Mouse (Mus musculus): ENCODE measurements around the gene Camkk1. TPM values are rescaled to one million over a fixed set of nuclear protein-coding genes. Genes with fewer than 3 reads are reported as not detected.
A peak's percentile ranks its signal among the peaks of the same experiment; 100 is the strongest.

Gene Camkk1
- total and polyA plus RNA-seq, 3 experiments: 0.63 to 1.7 (median 1.2) TPM

DNA sequence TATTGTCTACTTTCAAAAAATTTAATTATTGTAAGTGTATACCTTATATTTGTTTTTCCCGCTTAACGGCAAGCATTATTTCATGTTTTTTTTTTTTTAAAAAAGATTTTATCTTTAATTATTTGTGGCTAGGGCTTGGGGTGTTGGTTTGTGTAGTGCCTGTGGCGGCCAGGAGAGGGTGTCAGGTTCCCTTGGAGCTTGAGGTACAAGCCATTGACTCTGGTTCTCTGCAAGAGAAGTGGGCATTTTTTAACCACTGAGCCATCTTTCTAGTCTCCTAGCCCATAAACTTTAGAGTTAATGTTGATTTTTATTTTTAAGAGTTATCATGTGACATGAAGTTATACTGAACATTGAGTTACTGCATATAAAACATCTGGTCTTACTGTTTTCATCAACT lies 53.0 kb downstream of the Camkk1 start:
- Histone ChIP-seq H3K27ac (no peak overlapping the region), H3K79me2 (replicated peaks; ENCODE audit: control insufficient read depth, insufficient read depth, low read length) (no peaks in the 10 kb centered on the region), H3K9ac (ENCODE audit: low read depth, low read length) (no peak overlapping the region), H3K36me3 (ENCODE audit: control insufficient read depth, insufficient read depth, low read length) (peaks cover 6% of the 10 kb centered on the region), H3K4me1 (ENCODE audit: control insufficient read depth, insufficient read depth, low read length) (peaks cover 2% of the 10 kb centered on the region; the same call in 1 of the 2 replicates), H3K4me3 (no peak overlapping the region), H3K27me3 (ENCODE audit: control insufficient read depth, insufficient read depth, low read length) (no peaks in the 10 kb centered on the region)
- WGBS: 80% methylated on average over 3 of the region's 3 CpGs
- intact Hi-C loops (cut with DNase I): loop anchor here (1.0 to 10.0 kb wide), 2 partner anchors 35 to 213 kb away; no protein-coding TSS in a partner anchor
- peak in 1 of 2 experiments; percentile 43 for DNase-seq
- TF ChIP-seq POLR2A (IDR thresholded peaks at IDR 0.05; ENCODE audit: insufficient read depth, low read depth, low read length): no peak
- peak; percentile 80 for TF ChIP-seq CTCF (IDR thresholded peaks at IDR 0.05)
- no peak for TF ChIP-seq EP300 (IDR thresholded peaks at IDR 0.05; ENCODE audit: insufficient read depth, low read depth, low read length)

DNA sequence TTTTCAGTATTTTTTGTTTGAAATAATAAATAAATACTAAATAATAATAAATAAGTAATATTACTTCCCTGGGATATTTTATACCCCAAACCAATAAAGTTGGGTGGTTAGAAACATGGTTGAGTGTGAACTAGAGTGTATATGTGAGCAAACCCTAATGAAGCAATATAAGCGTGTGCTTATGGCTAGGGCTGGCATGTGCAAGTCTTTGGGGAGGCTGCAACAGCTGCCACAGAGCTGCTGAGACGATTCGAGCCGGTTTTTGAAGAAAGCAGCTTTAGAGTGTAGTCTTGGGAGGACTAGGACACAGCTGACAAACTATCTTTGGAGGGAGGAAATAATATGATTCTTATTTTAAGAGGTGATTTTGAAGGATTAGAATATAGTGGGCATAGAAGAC lies 57.5 kb downstream of the Camkk1 start:
- H3K79me2 ChIP-seq (replicated peaks; ENCODE audit: control insufficient read depth, insufficient read depth, low read length): no peaks in the 10 kb centered on the region
- H3K27ac ChIP-seq: no peak overlapping the region
- peaks cover 2% of the 10 kb centered on the region; the same call in 1 of the 2 replicates for H3K4me1 ChIP-seq (ENCODE audit: control insufficient read depth, insufficient read depth, low read length)
- H3K36me3 ChIP-seq (ENCODE audit: control insufficient read depth, insufficient read depth, low read length): peaks cover 6% of the 10 kb centered on the region
- DNase-seq: no peak
- no peaks in the 10 kb centered on the region for H3K27me3 ChIP-seq (ENCODE audit: control insufficient read depth, insufficient read depth, low read length)
- TF ChIP-seq CTCF (IDR thresholded peaks at IDR 0.05) (no peak), POLR2A (IDR thresholded peaks at IDR 0.05; ENCODE audit: insufficient read depth, low read depth, low read length) (no peak), EP300 (IDR thresholded peaks at IDR 0.05; ENCODE audit: insufficient read depth, low read depth, low read length) (no peak)
- H3K4me3 ChIP-seq: no peak overlapping the region
- 77% methylated on average over 4 of the region's 4 CpGs for WGBS
- intact Hi-C loops (cut with DNase I): loop anchor here (10.0 kb wide), 1 partner anchor 209 kb away; no protein-coding TSS in a partner anchor
- no peak overlapping the region for H3K9ac ChIP-seq (ENCODE audit: low read depth, low read length)

DNA sequence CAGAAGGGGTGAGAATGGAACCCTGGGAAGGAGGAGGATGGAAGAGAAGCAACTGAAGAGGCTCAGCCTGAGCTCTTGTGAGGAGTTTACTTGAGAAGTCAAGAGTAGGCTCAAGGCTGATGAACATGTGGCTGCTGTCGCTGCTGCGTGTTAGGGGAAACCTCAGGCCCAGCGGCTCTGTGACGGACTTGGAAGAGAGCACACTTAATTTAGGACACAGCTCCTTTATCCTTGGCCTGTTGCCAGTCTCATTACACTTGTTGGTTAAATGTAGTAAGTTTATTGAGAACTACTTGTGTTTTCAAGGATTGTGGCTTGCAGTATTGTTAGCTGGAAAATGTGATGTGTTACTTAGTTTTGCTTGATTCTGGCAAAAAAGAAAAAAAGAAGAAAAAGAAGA lies 57.9 kb downstream of the Camkk1 start:
- Histone ChIP-seq H3K4me1 (ENCODE audit: control insufficient read depth, insufficient read depth, low read length) (peaks cover 2% of the 10 kb centered on the region; the same call in 1 of the 2 replicates), H3K9ac (ENCODE audit: low read depth, low read length) (no peak overlapping the region), H3K27ac (no peak overlapping the region), H3K36me3 (ENCODE audit: control insufficient read depth, insufficient read depth, low read length) (peaks cover 6% of the 10 kb centered on the region), H3K79me2 (replicated peaks; ENCODE audit: control insufficient read depth, insufficient read depth, low read length) (no peaks in the 10 kb centered on the region), H3K27me3 (ENCODE audit: control insufficient read depth, insufficient read depth, low read length) (no peaks in the 10 kb centered on the region), H3K4me3 (no peak overlapping the region)
- TF ChIP-seq CTCF (IDR thresholded peaks at IDR 0.05): no peak
- TF ChIP-seq POLR2A (IDR thresholded peaks at IDR 0.05; ENCODE audit: insufficient read depth, low read depth, low read length): no peak
- TF ChIP-seq EP300 (IDR thresholded peaks at IDR 0.05; ENCODE audit: insufficient read depth, low read depth, low read length): no peak
- DNase-seq: no peak
- intact Hi-C loops (cut with DNase I): loop anchor here (10.0 kb wide), 1 partner anchor 208 kb away; no protein-coding TSS in a partner anchor
- WGBS: 54% methylated on average over 4 of the region's 4 CpGs

DNA sequence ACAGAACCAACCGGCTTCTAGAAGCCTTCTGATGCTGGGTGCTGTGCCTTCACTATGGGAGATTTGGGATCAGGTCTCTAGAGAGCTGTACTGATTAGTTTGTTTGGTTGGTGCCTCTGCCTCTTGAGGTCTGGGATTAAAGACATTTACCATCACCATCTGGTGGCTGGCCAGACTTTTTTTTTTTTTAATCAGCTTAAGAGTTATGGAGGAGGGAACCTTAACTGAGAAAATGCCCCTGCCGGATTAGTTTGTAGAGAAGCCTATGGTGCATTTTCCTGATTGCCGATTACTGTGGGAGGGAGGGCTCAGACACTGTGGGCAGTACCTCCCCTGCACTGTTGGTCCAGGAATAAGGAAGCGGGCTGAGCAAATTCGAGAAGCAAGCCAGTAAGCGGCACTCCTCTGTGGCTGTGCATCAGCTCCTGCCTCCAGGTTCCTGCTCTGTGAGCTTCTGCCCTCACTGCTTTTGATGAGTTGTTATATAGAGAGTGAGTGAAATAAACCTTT lies 58.5 kb downstream of the Camkk1 start:
- 92% methylated on average over 6 of the region's 6 CpGs for WGBS
- Histone ChIP-seq H3K9ac (ENCODE audit: low read depth, low read length) (no peak overlapping the region), H3K27me3 (ENCODE audit: control insufficient read depth, insufficient read depth, low read length) (no peaks in the 10 kb centered on the region), H3K4me1 (ENCODE audit: control insufficient read depth, insufficient read depth, low read length) (peaks cover 2% of the 10 kb centered on the region; the same call in 1 of the 2 replicates), H3K36me3 (ENCODE audit: control insufficient read depth, insufficient read depth, low read length) (peaks cover 6% of the 10 kb centered on the region), H3K4me3 (no peak overlapping the region), H3K27ac (no peak overlapping the region), H3K79me2 (replicated peaks; ENCODE audit: control insufficient read depth, insufficient read depth, low read length) (no peaks in the 10 kb centered on the region)
- intact Hi-C loops (cut with DNase I): loop anchor here (10.0 kb wide), 1 partner anchor 208 kb away; no protein-coding TSS in a partner anchor
- no peak for TF ChIP-seq EP300 (IDR thresholded peaks at IDR 0.05; ENCODE audit: insufficient read depth, low read depth, low read length)
- TF ChIP-seq POLR2A (IDR thresholded peaks at IDR 0.05; ENCODE audit: insufficient read depth, low read depth, low read length): no peak
- TF ChIP-seq CTCF (IDR thresholded peaks at IDR 0.05): no peak
- DNase-seq: no peak

DNA sequence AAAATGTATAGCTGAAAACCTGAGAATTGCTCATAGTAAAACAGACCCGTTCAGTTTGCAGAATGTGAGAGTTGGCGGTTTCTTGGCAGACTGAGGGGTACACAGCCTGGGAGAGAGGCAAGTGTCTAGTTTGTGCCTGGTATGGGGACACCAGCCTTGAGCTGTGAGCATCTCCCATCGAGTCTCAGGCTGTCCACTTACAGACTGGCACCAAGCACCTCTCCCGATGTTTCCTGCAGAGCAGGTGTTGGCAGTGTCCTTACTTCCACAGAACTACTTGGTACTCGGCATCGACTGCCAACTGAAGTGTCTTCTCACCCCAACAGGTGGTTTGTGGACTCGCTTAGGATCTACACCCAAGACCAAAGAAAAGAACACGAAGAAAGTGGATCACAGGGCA lies 59.8 kb downstream of the Camkk1 start:
- 91% methylated on average over 8 of the region's 8 CpGs for WGBS
- intact Hi-C loops (cut with DNase I): loop anchor here (10.0 kb wide), 1 partner anchor 206 kb away; no protein-coding TSS in a partner anchor
- peaks cover 6% of the 10 kb centered on the region for H3K36me3 ChIP-seq (ENCODE audit: control insufficient read depth, insufficient read depth, low read length)

DNA sequence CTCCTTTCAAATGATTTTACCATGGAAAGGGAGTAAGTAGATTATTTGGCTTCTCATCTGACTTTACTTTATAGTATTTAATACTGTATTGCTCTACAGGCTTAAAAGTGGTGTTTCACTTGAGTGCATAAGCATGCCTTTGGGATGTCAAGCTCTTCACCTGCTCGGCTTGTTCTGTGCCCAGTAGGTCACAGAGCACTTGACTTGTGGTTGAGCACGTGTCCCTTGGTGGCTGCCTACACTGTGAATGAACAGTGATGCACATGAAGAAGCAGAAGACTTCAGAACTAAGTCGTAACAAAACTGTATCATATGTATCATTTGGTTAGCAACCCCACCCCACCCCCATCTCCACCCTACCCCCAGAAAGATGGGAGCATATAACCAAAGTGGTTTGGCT lies 61.5 kb downstream of the Camkk1 start:
- H3K27ac ChIP-seq: no peak overlapping the region
- H3K9ac ChIP-seq (ENCODE audit: low read depth, low read length): no peak overlapping the region
- H3K4me1 ChIP-seq (ENCODE audit: control insufficient read depth, insufficient read depth, low read length): peaks cover 9% of the 10 kb centered on the region
- WGBS: 66% methylated on average over 3 of the region's 3 CpGs
- no peak for DNase-seq
- no peaks in the 10 kb centered on the region for H3K79me2 ChIP-seq (replicated peaks; ENCODE audit: control insufficient read depth, insufficient read depth, low read length)
- H3K27me3 ChIP-seq (ENCODE audit: control insufficient read depth, insufficient read depth, low read length): no peaks in the 10 kb centered on the region
- H3K4me3 ChIP-seq: no peak overlapping the region
- intact Hi-C loops (cut with DNase I): no loop called here
- H3K36me3 ChIP-seq (ENCODE audit: control insufficient read depth, insufficient read depth, low read length): peaks cover 7% of the 10 kb centered on the region
- TF ChIP-seq POLR2A (IDR thresholded peaks at IDR 0.05; ENCODE audit: insufficient read depth, low read depth, low read length): no peak
- no peak for TF ChIP-seq CTCF (IDR thresholded peaks at IDR 0.05)
- no peak for TF ChIP-seq EP300 (IDR thresholded peaks at IDR 0.05; ENCODE audit: insufficient read depth, low read depth, low read length)

More for the DNA sequence above, 59.8 kb downstream of the Camkk1 start:
- Histone ChIP-seq H3K9ac (ENCODE audit: low read depth, low read length) (no peak overlapping the region), H3K4me3 (no peak overlapping the region), H3K27me3 (ENCODE audit: control insufficient read depth, insufficient read depth, low read length) (no peaks in the 10 kb centered on the region), H3K4me1 (ENCODE audit: control insufficient read depth, insufficient read depth, low read length) (peaks cover 2% of the 10 kb centered on the region; the same call in 1 of the 2 replicates), H3K27ac (no peak overlapping the region), H3K79me2 (replicated peaks; ENCODE audit: control insufficient read depth, insufficient read depth, low read length) (no peaks in the 10 kb centered on the region)
- no peak for DNase-seq
- TF ChIP-seq CTCF (IDR thresholded peaks at IDR 0.05) (no peak), POLR2A (IDR thresholded peaks at IDR 0.05; ENCODE audit: insufficient read depth, low read depth, low read length) (no peak), EP300 (IDR thresholded peaks at IDR 0.05; ENCODE audit: insufficient read depth, low read depth, low read length) (no peak)

All from heart, adult 2 months (tissue).